Mouse (Mus musculus) frontal cortex, postnatal 10 days (tissue): ENCODE measurements at regions not wholly inside any gene's neighbourhood (a gene's known extent, or its start where the extent isn't known, plus 50 kb on each side); places are given as distances from the start of the nearest gene placed in this dataset.

Experiments used
- DNase-seq, 2 experiments: peaks; one replicate each; pipeline ENCODE4 v3.0.0; 2022; ENCODE audit warnings: low spot score in 2 of 2, mixed read lengths in 1 of 2

DNA sequence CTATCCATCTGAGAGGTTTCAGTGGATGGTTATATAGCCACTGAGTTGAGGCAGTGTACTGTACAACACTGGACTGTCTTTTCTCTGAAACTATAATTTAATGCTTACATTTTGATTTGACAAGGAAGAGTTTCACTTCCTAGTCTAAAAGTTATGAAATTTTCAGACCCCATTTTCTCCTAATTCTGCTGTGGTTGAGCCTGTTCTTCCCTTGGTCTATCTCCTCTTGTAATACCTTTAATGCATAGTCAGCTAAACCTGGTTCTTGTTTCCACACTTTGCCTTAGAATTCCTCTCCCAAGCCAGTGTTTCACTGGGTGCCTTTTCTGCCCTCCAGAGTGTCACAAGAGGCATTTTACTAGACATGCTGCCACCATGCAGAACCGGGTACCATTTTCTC is 279.3 kb upstream of the Camk1g start:
- no peak for DNase-seq

DNA sequence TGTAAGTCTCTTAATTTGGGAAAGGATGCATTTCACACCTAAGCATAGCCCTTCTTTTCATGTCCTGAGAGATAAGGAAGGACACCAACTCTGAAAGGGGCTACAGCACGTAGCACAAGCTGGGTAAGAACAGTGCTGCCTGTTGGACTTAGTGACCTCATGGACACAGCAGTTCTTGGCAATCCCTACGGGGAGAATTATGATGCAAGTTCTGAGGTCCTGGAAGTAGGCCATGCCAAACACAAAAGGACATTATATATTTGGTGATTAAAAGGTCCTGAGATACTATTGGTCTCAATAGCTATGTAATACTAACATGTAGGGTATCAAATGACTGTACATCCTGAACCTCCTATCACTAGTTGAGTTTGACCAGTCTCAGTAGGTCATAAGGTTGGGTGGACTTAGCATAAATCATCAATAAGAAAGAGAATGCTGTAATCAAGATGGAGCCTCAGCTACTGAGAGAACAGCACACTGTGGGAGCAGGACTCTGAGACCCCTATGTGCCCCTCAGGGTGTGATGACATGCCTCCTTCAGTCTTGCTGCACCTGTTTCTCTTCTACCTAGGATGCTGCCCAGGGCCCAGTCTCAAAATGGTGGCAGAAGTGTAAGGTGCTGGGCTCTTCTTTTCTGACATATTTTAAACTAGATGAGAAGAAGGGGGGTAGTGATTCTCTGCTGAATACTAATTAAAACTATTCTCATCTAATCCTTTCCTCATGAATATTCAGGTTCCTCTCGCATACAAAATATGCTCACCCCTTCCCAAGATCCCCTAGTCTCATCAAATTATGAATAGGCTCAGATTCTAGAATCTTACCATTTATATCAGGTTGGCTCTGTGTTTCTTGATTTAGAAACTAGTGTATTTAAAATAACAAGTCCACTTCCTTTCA is 277.5 kb upstream of the Camk1g start:
- DNase-seq, result no peak

DNA sequence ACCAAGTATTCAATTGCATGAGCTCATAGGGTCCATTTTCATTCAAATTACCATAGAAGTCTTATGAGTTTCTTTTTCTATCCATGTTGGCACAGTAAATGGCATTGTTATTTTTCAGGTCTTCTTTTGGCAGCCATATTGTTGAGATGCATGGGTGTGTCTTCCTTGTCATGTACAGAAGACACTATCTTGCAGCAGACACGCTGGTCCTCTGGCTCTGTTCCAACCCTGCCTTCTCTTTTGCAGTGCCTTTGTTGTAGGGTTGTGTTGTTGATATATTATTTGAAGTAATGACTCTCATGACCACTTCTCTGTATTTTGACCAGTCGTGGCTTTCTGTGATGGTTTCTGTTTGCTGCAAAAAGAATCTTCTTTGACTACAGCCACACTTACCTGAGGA is 274.4 kb upstream of the Camk1g start:
- no peak for DNase-seq

DNA sequence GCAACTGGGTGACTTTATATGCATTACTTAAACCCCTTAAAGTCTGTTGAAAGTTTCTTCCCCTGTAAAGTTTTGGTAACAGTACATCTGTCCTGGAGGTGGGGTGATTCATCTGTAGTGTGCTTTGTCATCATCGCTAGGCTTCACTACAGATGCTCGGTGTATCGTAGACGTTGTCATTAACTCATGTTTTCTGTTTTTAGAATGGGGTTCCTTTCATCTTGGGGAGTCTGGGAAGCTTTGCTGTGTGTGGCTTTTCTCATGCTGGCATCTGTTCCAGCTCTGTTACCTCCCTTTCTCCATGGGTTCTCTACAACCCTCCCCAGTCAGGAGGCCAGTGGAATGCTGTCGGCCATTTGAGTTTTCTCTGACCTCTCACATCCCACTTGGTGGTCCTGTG is 266.4 kb upstream of the Camk1g start:
- no peak for DNase-seq

DNA sequence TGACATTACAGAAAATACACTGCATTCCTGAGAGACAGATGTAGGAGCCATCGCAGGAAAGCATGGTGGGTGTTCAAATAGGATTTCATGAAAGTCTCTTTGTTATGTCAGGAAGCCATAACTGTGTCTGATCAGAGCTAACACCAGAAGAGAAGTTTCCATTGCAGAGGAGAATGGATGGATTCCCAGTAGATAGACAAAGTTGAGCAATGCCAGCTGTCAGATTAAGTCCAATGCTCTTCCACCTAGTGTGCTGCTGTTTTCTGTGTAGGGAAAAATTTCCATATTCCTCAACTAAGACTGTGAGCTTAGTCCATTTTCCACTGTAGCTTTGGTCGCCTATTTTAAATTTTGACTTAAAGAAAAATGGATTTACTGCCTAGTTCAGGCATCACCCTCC is 262.0 kb upstream of the Camk1g start:
- no peak for DNase-seq

DNA sequence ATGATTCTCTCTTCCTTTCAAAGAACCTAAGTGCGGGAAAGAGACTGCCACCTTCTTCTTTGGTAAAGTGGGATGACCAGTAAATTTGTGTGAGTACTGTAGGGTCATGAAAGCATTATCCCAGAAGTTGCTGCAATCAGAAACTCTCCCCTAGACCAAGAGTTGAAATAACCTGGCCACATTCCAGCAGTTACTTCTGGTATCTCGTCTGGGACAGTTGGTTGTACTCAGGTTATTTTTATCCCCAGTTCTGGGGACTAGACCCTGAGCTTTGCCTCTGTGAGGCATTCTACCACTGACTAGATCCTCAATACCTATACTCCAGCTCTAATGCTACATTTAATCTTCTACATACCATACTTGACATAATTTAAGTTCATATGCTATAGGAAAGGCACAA is 259.8 kb upstream of the Camk1g start:
- DNase-seq, result no peak

DNA sequence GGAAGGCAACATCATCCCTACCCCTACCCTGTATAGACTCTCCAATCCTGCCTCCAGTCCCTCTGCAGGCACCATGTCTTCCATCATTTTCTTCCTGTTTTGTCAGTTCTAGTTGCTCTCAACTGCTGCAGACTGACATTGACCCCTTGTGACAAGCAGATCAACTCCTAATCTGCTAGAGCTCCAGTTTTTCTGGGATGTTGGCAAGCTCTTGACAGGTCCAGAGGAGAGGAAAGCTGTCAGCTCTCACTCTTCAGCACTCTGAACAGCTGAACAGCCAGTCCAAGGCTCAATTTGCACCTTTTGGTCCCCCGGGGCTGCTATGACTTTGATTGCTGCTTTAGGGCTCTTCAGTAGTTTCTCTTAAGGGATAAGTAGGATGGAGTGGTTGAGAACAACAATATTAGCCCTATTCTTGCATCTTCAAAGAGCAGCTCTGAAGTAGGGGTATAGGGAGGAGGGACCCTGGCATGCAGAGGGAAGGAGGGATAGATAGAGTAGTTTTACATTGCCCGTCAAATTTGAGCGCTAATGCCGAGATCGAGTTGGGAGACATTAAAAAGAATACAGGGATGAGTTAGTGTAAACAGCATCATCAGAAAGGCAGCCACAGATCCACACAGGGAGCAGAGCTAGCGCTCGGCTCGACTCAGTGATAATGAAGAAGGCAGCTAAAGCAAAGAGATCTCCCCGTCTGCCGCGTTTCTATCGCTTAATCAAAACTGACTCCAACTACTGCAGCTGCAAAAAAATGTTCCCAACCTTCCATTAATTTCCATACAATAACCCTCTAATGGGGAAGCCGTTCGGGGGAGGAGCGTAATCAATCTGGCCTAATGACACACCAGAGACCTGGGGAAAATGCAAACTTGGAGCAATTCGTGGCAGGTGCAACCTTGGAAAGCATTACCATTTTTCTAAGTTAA is 257.1 kb upstream of the Camk1g start:
- no peak for DNase-seq

DNA sequence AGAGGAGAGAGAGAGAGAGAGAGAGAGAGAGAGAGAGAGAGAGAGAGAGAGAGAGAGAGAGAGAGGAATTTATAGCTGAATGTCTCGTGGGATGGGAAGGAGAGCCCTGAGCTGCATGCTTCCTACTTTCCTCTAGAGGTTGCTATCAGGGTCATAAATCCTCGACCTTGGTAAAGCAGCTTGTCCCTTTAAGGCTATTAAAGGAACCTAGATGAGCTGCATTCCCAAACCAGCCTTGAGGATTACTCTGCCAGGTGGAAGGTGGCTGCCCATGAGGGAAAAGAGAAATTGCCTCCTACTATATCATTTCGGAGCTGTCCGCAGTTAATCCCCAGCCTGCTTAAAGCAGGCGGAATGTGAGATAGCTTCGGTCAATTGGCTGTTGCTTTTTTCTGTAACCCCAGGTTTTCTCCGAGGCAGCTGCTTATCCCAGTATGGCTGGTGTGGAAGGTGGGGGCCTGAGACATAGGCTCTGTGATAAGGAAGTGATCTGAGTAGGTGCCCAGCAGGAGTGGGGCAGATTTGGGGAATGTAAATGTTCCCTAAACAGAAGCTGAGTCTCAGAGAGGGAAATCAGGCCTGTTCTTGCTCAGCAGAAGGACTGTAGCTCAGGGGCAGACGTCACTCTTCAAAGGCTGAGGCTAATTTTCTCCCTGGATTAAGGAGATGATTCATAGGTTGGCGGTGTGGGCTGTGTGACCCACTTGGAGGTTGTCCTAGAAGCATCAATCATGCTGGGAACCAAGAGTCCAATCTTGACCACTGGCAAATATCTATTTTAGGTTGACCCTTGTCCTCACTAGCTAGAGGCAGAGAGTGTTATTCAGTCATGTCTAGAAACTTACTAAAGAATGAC is 255.2 kb upstream of the Camk1g start:
- DNase-seq, result no peak

DNA sequence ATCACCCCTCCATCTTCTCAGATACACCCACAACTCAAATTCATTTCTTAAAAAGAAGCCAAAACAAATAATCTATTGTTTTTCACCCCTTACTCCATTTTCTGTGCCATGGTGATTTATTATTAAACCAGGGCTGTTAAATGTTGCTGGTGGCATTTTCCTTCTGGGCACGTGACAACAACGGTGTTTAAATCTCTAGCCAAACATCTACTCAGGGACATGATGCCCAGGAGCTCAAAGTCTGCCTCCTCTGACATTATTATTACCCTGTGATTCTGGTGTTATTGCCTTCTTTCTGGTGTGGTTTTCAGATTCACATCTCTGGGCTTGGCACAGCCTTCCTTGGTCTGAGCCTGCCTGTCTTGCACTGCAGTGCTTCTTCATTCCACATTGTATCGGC is 253.5 kb upstream of the Camk1g start:
- no peak for DNase-seq

DNA sequence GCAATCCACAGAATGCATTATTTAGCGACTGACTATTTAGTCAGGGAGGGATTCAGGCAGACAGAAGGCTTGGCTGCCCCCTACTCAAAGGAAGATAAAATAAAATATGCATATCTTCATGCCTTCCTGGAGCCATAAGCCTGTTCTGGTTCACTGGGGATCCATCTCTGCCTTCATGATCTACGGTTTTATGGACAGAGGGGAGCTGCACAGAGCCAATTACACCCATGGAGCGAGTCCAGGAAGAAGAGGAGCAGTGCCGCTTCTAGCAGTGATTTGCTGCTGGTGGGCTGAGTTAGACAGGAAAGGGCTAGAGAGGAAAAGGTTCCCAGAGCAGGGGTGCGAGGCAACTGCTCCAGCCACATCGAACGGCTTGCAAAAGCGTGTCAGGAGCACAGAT is 248.2 kb upstream of the Camk1g start:
- no peak for DNase-seq

DNA sequence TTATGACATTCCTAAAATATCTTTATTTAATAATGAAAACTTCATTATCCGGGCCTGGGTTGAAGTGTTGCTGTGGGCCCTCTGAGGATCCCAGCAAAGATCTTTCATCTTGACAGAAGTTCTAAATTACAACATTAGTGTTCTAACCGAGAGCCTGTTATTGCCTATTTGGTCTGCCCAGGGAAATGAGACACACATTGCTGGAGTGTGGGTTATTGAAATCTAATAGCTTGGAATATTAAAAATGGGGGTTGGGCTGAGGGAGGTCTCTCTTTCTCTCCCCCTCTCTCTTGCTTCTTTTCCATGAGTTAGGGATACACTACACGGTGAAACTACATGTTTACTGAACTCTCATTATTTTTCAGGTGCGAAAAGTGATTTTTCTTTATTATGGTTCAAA is 240.4 kb upstream of the Camk1g start:
- DNase-seq, result no peak

DNA sequence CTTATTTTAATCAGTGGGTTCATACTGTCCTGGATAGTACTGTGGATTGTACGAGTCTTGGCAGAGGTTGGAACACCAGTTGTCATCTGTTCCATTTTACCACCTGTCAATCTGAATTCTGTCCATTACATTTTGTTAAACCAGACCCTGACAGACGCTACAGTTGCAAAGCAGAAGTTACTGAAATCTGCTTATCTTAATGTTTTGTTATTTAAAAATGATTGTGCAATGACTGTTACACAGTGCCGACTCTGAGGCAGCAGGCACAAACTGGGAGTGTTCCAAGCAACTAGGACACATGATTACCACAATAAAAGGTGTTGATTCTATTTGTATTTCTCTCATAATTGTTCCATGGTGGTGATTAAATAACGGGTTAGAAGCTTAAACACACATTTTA is 229.8 kb upstream of the Camk1g start:
- DNase-seq, result no peak

DNA sequence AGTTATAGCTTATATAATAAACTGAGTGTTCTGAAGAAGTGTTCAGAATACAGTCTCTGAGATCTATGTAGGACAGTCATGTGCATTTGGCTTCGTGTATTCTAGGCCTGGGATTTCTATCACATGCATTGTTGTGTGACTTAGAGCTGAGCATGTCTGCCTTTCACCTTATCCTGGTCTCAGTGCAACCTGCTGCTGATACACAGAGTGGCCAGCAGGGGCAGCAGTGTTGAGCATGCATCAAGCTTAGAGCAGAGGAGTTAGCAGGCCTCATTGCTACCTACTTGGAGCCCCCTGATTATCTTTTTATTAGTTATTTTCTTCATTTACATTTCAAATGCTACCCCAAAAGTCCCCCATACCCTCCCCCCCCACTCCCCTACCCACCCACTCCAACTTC is 229.1 kb upstream of the Camk1g start:
- DNase-seq, result no peak

DNA sequence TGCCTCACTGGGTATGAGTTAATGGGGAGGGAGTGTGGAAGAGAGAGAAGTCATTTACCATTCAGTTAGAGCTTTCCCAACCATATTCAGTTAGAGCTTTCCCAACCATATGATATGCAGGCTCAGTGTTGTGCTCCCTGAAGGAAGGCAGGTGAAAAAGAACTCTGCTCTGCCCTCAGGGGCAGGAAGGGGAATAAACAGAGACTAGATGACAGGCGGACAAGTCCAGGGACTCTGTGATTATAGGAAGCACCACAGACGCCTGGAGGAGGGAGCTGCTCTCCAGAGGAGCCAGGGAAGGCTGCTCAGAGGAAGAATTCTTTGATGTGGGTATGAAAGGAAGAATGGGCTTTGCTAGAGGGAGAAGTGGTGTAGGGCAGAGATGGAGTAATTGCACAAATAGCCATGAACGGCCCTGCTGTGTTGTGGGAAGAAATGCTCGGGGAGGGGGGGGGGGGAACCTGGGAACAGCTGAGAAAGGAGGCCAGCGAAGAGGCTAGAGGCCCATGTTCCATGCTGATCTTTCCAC is 220.3 kb upstream of the Camk1g start:
- no peak for DNase-seq

DNA sequence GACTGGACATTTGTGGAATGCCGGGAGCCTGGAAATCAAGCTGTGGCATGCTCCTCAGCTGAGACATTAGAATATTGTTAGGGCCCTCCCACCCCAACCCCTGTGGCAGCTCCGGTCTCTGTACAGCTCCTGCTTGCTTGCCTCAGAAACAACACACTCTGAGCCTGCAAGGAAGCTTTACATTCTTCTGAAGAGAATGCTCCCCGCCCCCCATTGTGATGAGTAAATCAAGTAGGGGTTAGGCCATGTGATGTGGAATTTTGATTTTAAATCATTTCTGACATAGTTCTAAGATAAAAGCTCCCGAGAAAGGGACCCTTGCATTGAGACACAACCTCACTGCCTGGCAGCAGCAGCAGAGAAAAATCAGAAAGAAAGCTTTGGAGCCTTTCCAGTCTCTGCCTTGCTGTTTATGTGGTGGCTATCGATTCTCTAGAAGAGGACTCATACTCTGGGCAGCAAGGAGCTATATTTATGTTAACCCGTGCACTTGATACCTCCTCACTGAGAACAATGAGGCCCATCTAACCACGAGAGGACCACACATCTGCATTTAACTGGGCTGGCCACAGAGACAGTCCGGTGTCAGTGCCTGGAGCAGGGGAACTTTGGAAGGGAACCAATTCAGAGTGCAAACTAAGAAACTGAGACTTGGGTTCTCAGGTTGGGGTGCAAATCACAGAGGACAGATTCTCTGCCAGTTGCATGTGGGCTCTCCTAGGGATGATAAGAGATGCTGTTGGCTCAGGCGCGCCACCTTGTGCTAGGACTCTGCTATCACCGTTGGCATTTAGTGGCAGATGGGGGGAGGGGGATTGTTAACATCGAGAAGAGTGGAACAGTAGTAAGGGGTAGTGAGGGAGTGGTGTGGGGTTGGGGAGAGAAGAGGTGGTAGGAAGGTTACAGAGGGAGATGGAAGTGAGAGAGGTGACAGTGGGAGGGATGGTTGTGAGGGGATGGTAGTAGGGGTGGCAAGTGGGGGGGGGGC is 218.7 kb upstream of the Camk1g start:
- peak; percentile 30 to 59 for DNase-seq

DNA sequence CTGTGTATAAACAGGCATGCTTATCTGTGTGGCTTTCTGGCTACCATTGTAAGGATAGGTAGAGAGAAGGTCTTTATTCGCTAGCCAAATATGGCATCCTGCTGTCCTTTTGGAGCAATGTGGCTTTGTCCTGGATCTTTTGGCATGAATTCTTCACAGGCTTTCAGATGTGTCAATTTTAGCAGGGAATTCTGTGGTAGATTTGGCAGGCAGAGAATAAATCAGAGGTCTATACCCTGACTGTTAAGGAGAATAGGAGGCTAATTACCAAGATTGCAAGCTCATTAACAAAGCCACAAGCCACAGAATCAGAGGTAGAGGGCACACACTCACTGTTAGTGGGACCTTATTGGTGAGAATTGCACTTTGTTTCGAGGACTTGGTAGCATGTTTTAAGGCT is 217.2 kb upstream of the Camk1g start:
- DNase-seq, result no peak

DNA sequence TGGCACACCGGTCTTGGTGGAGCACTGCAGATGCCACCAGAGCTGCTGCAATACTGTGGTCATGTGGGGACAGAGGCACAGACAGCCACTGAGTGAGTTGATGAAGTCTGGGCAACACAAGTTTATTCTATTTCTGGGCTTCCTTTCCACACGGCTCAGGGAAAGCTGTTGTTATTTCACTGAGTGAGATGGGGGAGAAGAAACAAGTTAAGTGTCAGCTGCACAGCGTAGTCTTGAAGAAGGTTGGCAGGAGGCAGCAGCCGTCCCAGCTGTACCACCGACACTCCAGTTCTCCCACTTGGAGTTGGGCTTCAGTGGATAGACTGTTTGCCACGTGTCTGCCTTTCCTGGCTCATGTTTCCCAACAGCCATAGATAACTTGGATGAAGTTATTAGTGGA is 216.8 kb upstream of the Camk1g start:
- peak; percentile 63 to 74 for DNase-seq

DNA sequence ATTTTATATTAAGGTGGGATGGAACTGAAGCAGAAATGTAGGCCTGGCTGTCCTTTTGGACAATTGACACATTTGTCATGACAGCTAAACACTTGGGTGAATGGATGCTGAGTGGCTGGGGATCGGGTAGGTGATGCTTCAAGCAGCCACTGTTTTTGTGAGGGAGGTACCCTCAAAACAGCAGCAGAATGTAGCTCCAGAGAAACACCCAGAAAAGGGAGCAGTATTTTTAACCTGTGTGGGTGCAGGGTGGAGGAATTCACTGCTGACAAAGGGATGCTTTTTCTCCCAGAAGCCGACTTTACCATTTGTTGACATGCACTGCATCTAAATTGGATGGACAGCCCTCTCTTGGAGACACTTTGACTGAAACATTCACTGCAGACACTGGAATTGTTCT is 213.7 kb upstream of the Camk1g start:
- no peak for DNase-seq

DNA sequence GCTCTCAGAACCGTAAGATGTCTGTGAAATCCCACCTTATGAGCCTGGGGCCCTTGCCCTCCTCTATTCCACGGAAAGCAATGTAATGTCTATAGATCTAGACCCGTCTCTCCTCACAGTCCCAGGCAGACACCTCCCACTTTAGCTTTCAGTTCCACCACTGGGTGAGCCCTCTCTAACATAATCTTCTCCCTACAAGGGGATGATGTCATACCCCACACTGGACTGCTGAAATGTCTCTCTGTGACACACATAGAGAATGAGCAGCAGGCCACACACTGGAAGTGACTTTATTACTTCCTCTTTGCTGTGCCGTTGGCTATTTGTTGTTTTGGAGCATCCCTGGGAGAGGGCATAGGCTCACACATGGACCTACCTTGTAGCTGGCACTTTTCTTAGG is 210.3 kb upstream of the Camk1g start:
- DNase-seq, result no peak

DNA sequence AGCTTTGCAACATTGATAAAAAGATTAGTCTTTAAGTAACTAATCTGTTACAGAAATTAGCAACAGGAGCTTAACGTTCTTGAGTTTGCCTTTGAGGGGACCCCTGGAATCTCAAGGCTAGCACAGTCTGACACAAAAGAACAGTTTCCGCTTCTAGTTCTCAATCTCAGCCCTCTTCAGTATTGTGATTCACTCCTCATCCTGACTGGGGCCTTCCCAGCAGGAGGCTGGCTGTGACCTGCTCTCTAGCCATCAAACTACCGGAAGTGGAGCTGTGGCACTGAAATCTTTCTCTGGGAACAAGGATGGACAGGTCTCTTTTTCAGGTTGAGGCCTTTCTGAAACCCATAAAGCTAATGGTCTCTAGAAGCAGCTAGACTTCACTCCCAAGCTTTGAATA is 209.6 kb upstream of the Camk1g start:
- no peak for DNase-seq
